Mouse (Mus musculus) c-Kit-positive CD71-positive TER-119-positive erythroid progenitor cells, embryonic 14.5 days (primary cell): ENCODE results near the gene Txlna.

ENCODE experiments used
- DNase-seq: peaks from one replicate; pipeline ENCODE4 v3.0.0-alpha.2; 2013; ENCODE audit warnings: low spot score

Gene Txlna

GRCm38 (mm10) chr4:129624281-129625028 is 16.4 kb downstream of the Txlna start:
- DNase-seq, result peak; percentile 83

GRCm38 (mm10) chr4:129623681-129624091 is 17.2 kb downstream of the Txlna start, which contains the start of gene Ccdc28b:
TSS of gene Ccdc28b (minus strand) at chr4:129623947.
- no peak for DNase-seq

GRCm38 (mm10) chr4:129622803-129623535 is 17.9 kb downstream of the Txlna start:
- no peak for DNase-seq

- DNase-seq, result no peak
Observed at GRCm38 (mm10) chr4:129622120-129622802, 18.6 kb downstream of the Txlna start.

- no peak for DNase-seq
Observed at GRCm38 (mm10) chr4:129621283-129621841, 19.5 kb downstream of the Txlna start.

GRCm38 (mm10) chr4:129620419-129621282 is 20.2 kb downstream of the Txlna start:
- no peak for DNase-seq

GRCm38 (mm10) chr4:129618786-129619691 is 21.8 kb downstream of the Txlna start, which contains the start of gene Iqcc:
TSS of gene Iqcc (minus strand) at chr4:129619099.
- peak; percentile 89 for DNase-seq

- no peak for DNase-seq
Observed at GRCm38 (mm10) chr4:129618031-129618430, 22.8 kb downstream of the Txlna start.

- no peak for DNase-seq
Observed at GRCm38 (mm10) chr4:129617121-129617641, 23.7 kb downstream of the Txlna start.

GRCm38 (mm10) chr4:129616631-129617030 is 24.2 kb downstream of the Txlna start:
- no peak for DNase-seq

- no peak for DNase-seq
Observed at GRCm38 (mm10) chr4:129615801-129616290, 25.0 kb downstream of the Txlna start.

- DNase-seq, result no peak
Observed at GRCm38 (mm10) chr4:129614093-129614492, 26.8 kb downstream of the Txlna start, which contains the start of gene Dcdc2b. TSS of gene Dcdc2b (minus strand) at chr4:129614257.

GRCm38 (mm10) chr4:129610472-129610871 is 30.4 kb downstream of the Txlna start:
- DNase-seq, result no peak

- no peak for DNase-seq
Observed at GRCm38 (mm10) chr4:129610026-129610425, 30.8 kb downstream of the Txlna start.

GRCm38 (mm10) chr4:129609139-129609631 is 31.7 kb downstream of the Txlna start:
- DNase-seq, result no peak

GRCm38 (mm10) chr4:129608426-129609025 is 32.3 kb downstream of the Txlna start:
- peak; percentile 87 for DNase-seq

GRCm38 (mm10) chr4:129600233-129601158 is 40.4 kb downstream of the Txlna start, which contains the start of the genes Eif3i and Tmem234:
TSS of gene Eif3i (minus strand) at chr4:129600648.
TSS of gene Tmem234 (plus strand) at chr4:129600668.
- peak; percentile 79 for DNase-seq

GRCm38 (mm10) chr4:129588865-129589264 is 52.0 kb downstream of the Txlna start:
- DNase-seq, result no peak
